Mouse (Mus musculus) heart, postnatal 0 days (tissue): ENCODE measurements around the gene St3gal5.

Source experiments
- CTCF ChIP-seq: IDR thresholded peaks from 2 replicates; pipeline ENCODE4 v1.5.1; 2016; ENCODE audit warnings: antibody characterized with exemption, control low read depth, low read depth
- EP300 ChIP-seq: IDR thresholded peaks from 2 replicates; pipeline ENCODE4 v1.6.1; 2016; ENCODE audit warnings: antibody characterized with exemption, low read depth

DNA sequence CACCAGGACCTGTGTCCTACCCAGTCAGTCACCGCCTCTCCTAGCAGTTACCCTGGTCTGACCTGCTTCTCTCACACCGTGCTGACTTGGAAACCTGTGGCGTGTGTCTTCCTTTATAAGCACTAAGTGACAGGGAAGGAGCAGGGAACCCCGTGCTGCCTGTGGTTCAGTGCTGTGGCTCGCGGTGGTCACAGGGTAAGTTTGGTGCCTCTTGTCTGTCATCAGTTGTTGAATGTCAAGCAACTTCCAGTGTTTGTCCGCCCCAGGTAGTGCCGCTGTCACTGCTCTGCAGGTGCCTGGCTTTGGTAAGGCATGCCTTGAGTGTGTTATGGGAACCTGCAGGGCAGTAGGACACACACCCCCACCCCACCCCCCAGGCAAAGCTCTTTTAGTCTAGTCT, 3.5 kb downstream of the St3gal5 start:
- TF ChIP-seq CTCF (no peak), EP300 (no peak)
